Mouse (Mus musculus) liver, embryonic 13.5 days (tissue): Measurements from ENCODE around the gene Gpr158. TPM values are rescaled to one million over a fixed set of nuclear protein-coding genes. Genes with fewer than 3 reads are reported as not detected.

Source experiments
- ATAC-seq: fragments of 200-750 bp; cut with Nextera tagmentation; 2 replicates; pipeline ENCODE4 v1.8.0; 2017; ENCODE audit warnings: low read depth, mild to moderate bottlenecking, moderate number of reproducible peaks, moderate library complexity
- DNase-seq: peaks from one replicate; pipeline ENCODE4 v3.0.0; 2022
- H3K27ac ChIP-seq: fragments of 300-500 bp; sonication (generic); 2 replicates; pipeline ENCODE4 v1.5.1; 2015; ENCODE audit warnings: moderate library complexity, mild to moderate bottlenecking, inconsistent platforms
- H3K27me3 ChIP-seq: fragments of 300-500 bp; sonication (generic); 2 replicates; pipeline ENCODE4 v1.6.1; 2015; ENCODE audit warnings: mild to moderate bottlenecking, inconsistent platforms
- H3K36me3 ChIP-seq: fragments of 300-500 bp; sonication (generic); 2 replicates; pipeline ENCODE4 v1.6.1; 2015; ENCODE audit warnings: mild to moderate bottlenecking, inconsistent platforms
- H3K4me1 ChIP-seq: fragments of 300-500 bp; sonication (generic); replicated peaks from 2 replicates; pipeline ENCODE4 v1.6.1; 2015; ENCODE audit warnings: inconsistent platforms
- H3K4me2 ChIP-seq: fragments of 300-500 bp; sonication (generic); 2 replicates; pipeline ENCODE4 v1.6.1; 2015; ENCODE audit warnings: inconsistent platforms, mild to moderate bottlenecking, moderate library complexity
- H3K4me3 ChIP-seq: fragments of 300-500 bp; sonication (generic); replicated peaks from 2 replicates; pipeline ENCODE4 v1.5.1; 2015; ENCODE audit warnings: mild to moderate bottlenecking, inconsistent platforms
- H3K9ac ChIP-seq: fragments of 300-500 bp; sonication (generic); 2 replicates; pipeline ENCODE4 v1.6.1; 2015; ENCODE audit warnings: mild to moderate bottlenecking, inconsistent platforms
- H3K9me3 ChIP-seq: fragments of 300-500 bp; sonication (generic); replicated peaks from 2 replicates; pipeline ENCODE4 v1.6.1; 2016; ENCODE audit warnings: inconsistent platforms
- WGBS: fragments of 180-500 bp; shearing (Covaris S2); methylation state at CpG from one replicate; pipeline ENCODE4 v1.1.7; 2015; ENCODE audit not compliant: insufficient replicate concordance; 5-methylcytosine and 5-hydroxymethylcytosine counted together
- polyA plus RNA-seq: library from polyadenylated mRNA; unstranded; fragments of >200 nt; fragmentation: Nextera tagmentation; extraction: Ambion mirVana; gene quantifications from 2 replicates; pipeline ENCODE4 v1.2.1, GENCODE M21; 2015

Gpr158 gene
- polyA plus RNA-seq, 1 experiment from 2014 or later: not detected

DNA sequence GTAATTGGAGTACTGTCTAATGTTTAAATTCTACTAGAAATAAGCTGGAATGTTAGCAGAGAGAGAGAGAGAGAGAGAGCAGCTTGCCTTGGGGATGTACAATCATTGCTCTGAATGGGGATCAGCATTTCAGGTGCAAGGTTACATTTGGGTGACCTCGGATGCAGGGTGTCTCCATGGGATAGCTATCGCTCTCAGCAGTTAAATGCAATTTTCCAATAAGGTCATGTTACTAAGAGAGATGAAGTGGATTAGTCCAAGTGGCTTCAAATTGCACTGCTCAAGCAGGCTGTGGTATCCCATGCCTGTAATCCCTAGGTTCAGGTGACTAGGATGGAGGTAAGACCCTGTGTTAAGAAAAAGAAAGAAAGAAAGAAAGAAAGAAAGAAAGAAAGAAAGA is 441.2 kb downstream of the Gpr158 start:
- Histone ChIP-seq H3K4me1 (no peaks in the 10 kb centered on the region), H3K9ac (no peak overlapping the region), H3K4me3 (no peak overlapping the region), H3K9me3 (no peaks in the 10 kb centered on the region), H3K36me3 (no peaks in the 10 kb centered on the region), H3K27me3 (no peaks in the 10 kb centered on the region), H3K27ac (no peak overlapping the region), H3K4me2 (no peak overlapping the region)
- no peak for DNase-seq
- WGBS: 73% methylated on average over 2 of the region's 2 CpGs
- ATAC-seq: no peak

GRCm38 (mm10) chr2:21810431-21810830 is 443.1 kb downstream of the Gpr158 start:
- Histone ChIP-seq H3K36me3 (no peaks in the 10 kb centered on the region), H3K9me3 (no peaks in the 10 kb centered on the region), H3K4me3 (no peak overlapping the region), H3K4me1 (no peaks in the 10 kb centered on the region), H3K27me3 (no peaks in the 10 kb centered on the region), H3K27ac (no peak overlapping the region), H3K4me2 (no peak overlapping the region), H3K9ac (no peak overlapping the region)
- DNase-seq: no peak
- 72% methylated on average over 4 of the region's 4 CpGs for whole genome bisulfite sequencing
- no peak for ATAC-seq

- Histone ChIP-seq H3K9ac (no peak overlapping the region), H3K9me3 (no peaks in the 10 kb centered on the region), H3K4me1 (no peaks in the 10 kb centered on the region), H3K36me3 (no peaks in the 10 kb centered on the region), H3K27ac (no peak overlapping the region), H3K4me3 (no peak overlapping the region), H3K4me2 (no peak overlapping the region), H3K27me3 (no peaks in the 10 kb centered on the region)
- DNase-seq (no peak), ATAC-seq (no peak)
These were observed 496.7 kb downstream of the Gpr158 start for GRCm38 (mm10) chr2:21864061-21864460.

Other genes with a start within 250 kb of the Gpr158 start
- not detected in 2 replicates for gene Enkur, start 162.2 kb upstream of the Gpr158 start, polyA plus RNA-seq
- 1.7 and 2.6 TPM in 2 replicates for gene Thnsl1, start 161.8 kb upstream of the Gpr158 start, polyA plus RNA-seq